Mouse (Mus musculus) adipocyte (in vitro differentiated cells): Measurements from ENCODE around the gene Slc25a17.

Source experiments
- DNase-seq: peaks from one replicate; pipeline ENCODE4 v3.0.0-alpha.2; 2016; ENCODE audit warnings: low spot score

Slc25a17 gene

GRCm38 (mm10) chr15:81360345-81361021, at the start of gene Slc25a17:
Gene Slc25a17, minus strand, starts transcription at chr15:81360812.
- DNase-seq, result peak; percentile 97

DNA sequence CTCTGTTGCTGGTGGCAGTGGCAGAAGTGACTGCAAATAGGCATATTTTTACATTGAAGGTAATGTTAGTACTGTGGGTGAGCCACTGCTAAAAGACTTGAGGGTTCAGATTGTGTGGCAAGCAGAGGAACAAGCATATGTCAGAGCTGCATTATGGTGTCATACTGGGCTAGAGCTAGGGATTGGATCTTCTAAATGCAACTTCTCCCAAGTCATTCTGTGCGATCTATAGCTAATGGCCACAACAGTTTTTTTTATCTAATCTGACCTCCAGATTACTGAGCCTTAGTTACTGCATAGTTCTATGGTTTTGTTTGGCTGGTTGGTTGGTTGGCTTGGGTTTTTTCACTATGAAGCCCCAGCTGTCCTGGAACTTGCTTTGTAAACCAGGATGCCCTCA, 47.6 kb upstream of the Slc25a17 start, which contains the start of gene Dnajb7:
Dnajb7 (minus strand) TSS at position 101 of the 400 bp plus-strand sequence.
- no peak for DNase-seq

DNA sequence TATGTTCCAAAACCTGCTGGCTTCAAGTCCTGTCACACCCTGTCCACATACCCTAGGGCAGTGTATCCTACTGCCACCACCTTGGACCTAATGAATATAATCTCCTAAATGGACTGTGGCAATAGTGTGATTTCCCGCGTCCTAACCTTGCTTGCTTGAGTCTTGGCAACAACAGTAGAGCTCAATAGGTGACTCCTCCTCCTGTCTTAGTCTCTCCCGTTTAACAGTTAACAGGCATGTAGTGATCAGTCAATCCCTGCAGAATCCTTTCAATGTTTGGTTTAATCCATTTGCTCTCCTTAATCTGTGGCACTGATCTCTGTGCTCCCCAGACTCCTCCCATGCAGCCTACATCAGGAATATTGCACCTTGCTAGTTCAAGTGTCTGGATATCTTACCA, 44.4 kb upstream of the Slc25a17 start:
- no peak for DNase-seq

GRCm38 (mm10) chr15:81399638-81400315, 39.2 kb upstream of the Slc25a17 start, which contains the start of the genes St13 and Xpnpep3:
Gene St13, minus strand, starts transcription at chr15:81400077.
Gene Xpnpep3, plus strand, starts transcription at chr15:81400138.
- peak; percentile 97 for DNase-seq

- DNase-seq, result no peak
These were observed 38.7 kb upstream of the Slc25a17 start for GRCm38 (mm10) chr15:81399297-81399637.

DNA sequence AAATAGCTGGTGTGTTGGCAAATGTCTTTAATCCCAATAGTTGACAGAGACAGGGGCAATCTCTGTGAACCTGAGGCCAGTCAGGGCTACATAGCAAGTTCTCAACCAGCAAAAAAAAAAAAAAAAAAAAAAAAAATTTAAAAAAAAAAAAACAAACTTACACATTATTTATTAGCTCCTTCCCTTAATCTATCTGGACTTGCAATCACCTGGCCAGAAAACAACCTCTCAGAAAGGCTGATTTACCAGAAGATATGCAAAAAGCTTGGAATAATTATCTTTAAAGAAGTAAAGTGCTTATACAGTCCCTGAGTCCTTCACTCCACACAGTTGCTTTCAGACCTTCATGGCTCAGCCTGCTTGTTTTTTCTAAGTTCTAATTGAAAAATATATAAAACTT, 37.6 kb upstream of the Slc25a17 start:
- DNase-seq, result no peak

DNA sequence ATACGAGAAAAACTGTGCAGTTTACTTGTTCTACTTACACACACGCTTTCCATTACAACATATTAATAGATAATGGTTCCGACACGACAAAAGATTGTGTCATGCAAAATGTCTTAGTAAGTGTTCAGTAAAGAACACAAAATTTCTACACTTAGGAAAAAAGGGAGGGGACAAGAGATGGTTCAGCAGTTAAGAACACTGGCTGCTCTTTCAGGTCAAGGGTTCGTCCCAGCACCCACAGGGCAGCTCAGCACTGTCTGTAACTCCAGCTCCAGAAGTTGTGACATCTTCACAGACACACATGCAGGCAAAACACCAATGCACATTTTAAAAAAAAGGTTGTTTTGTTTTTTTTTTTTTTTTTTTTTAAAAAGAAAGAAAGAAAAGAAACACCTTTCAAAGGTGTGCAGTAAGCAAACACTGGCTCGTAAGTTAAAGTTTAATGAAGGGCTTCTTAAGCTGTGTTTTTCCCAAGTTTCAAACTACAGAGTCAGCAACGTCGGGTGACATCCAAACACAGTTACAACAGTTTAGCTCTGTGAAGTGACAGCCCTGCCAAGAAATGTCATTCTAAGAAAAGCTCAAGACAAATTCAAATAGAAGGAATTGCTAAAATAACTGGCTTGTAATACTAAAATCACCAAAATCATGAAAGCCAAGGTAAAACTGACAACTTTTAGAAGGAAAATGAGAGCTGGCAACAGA, 33.8 kb upstream of the Slc25a17 start:
- peak; percentile 71 for DNase-seq

DNA sequence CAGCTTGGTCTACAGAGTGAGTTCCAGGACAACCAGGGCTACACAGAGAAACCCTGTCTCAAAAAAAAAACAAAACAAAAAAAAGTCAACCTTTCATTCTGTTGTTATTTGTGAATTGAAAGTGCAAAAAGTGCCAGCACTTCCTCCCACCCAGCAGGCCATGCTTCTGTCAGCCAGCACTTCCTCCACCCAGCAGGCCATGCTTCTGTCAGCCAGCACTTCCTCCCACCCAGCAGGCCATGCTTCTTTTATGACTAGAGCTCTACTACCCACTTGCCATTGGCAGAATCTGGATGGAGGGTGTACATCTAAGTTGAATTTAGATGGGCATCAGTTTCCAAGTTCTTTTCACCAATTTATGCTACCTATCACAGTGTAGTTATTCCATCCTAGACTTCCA, 32.4 kb upstream of the Slc25a17 start:
- DNase-seq, result no peak

DNA sequence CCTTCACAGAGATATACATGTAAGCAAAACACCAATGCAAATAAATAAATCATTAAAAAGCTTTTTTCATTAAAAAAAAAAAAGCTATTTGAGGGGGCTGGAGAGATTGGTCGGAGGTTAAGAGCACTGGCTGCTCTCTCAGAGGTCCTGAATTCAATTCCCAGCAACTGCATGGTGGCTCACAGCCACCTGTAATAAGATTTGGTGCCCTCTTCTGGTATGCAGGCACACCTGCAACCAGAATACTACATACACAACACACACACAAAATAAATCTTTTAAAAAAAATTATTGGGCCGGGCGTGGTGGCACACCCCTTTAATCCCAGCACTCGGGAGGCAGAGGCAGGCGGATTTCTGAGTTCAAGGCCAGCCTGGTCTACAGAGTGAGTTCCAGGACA, 25.7 kb upstream of the Slc25a17 start:
- DNase-seq, result no peak

DNA sequence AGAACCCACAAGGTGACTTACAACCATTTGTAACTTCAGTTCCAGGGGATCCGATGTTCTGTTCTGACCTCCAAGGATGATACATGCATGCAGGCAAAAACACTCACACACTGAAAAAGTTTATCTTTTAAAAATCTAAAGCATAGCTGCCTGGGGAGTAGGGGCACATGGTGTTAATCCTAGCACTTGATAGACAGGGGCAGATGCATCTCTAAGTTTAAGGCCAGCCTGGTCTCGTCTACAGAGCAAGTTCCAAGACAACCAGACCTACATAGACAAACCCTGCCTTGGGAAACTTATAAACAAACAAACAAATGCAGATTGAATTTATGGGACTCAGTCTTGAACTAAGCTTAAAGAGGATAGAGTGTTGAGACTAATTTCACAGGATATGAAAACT, 18.2 kb upstream of the Slc25a17 start:
- no peak for DNase-seq

DNA sequence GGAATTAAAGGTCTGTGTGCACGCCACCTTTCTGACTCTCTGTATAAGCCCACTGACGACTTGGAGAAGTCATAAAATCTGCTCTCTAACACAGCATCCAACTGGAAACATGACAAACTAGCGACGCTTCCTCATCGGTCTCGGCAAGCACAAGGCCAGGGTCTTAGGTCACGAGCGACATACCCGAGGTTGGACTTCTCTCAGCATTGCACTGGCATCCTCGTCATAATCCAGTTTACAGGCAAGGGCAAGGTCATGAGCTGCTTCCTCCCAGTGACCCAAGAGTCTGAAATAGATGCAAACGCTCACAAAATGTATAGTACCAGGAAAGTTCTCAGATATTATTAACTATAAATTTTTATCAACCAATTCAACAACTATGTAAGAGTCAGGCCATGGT, 14.0 kb upstream of the Slc25a17 start:
- DNase-seq, result no peak

DNA sequence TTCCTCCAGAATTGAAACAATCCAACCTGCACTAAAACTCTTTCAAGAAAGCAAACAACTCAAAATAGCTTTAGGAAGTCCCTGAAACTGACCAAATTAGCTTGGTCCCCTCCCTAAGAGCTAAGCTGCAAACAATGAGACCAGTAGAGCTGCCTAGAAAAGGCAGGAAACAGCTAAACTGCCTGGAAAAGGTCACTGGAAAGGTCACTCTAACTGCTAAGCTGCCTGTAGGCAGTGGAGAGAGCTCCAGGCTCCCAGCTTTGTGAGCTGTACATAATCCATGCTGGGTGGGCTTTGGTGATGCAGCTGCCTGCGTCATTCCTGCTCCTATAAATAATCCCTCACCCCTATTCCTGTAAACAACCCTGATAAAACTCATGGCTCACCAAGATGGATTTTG, 9.7 kb upstream of the Slc25a17 start:
- no peak for DNase-seq

- DNase-seq, result no peak
These were observed 8.0 kb upstream of the Slc25a17 start for GRCm38 (mm10) chr15:81368601-81369000.

DNA sequence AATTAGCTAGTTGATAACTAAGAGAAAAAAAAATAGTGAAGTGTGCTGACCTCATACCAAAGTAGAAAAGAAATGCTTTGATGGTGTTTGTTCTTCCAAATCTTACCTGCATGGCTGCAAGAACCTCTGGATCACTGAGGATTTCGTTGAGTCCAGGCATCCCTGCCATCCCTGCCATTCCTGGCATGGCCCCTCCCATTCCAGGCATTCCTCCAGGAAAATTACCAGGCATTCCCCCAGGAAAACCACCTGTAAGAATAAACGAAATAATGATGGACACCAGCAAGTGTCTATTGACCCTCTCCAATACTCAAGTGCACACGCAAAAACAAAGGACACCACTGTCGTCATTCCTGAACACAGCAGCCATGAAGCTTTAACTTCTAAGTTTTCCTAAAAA, 5.6 kb upstream of the Slc25a17 start:
- DNase-seq, result no peak

DNA sequence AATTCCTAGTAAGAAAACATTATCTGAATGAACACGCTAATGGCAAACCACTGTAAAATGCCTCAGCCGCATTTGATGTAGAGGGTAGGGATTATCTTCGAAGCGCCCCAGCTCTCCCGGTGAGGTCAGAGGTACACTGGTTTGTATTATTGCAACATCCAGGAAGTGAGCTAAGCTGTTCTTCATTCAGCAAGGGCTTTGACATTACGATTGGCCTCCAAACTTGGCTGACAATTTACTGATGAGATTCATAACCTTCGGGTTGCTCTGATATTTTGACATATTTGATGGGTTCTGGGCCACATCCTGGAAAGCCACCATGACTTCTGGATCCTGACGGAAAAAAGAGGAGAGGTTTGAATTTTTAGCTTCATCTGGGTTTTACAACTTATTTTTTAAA, 4.6 kb upstream of the Slc25a17 start:
- peak; percentile 34 for DNase-seq

DNA sequence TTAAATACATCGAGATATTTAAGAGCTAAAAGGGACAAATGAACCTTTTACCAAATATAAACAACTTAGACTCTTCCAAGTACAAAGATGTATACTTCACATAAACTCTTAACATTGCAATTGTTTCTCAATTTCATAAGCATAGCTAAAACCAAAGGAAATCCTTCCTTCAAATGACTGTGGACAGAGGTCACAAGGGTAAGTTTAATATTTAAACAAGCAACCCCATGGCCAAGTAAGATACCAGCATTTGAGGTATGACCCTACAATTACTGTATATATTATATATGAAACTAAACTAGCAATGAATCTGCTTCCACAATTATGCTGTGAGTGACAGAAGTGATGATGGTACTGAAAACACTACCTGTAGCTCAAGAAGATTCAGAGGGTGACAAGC, 3.7 kb upstream of the Slc25a17 start:
- DNase-seq, result no peak

GRCm38 (mm10) chr15:81362501-81362900, 1.9 kb upstream of the Slc25a17 start:
- DNase-seq, result no peak

GRCm38 (mm10) chr15:81361417-81362015, 904 bp upstream of the Slc25a17 start:
- no peak for DNase-seq

- no peak for DNase-seq
These were observed 401 bp upstream of the Slc25a17 start for GRCm38 (mm10) chr15:81361022-81361404.

DNA sequence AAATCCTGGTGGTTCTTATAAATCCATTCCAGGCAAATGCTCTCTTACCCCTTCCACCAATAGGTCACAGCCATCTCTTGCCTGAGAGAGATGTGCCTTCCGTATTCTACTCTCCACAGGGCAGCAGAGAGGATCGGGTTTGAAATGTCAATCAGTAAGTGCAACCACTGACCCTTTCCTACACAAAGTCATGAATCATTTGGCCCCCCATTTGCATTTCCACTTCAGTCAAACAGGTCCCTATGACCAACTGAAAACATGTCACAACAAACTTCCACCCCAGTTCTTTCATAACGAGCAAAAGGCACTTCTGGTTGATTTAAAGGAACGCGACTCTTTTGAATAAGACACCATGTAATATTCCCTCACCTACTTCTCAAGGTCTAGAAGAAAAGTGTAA, 1.2 kb downstream of the Slc25a17 start:
- DNase-seq, result no peak

GRCm38 (mm10) chr15:81358943-81359342, 1.7 kb downstream of the Slc25a17 start:
- DNase-seq, result no peak

- no peak for DNase-seq
These were observed 3.7 kb downstream of the Slc25a17 start for GRCm38 (mm10) chr15:81356946-81357345.
